ENCODE assay signal across 34 mouse cellular contexts in genomic region chr11:112152051-112152450, GRCm38 (mm10).
"Had no signal": no experiment of that assay in that cellular context is flagged by ENCODE, and none has a peak within 500 bp of the region (broad histone marks: within the 10 kb centered on the region; RNA-seq: fewer than 3 reads in every experiment).

No protein-coding gene starts in this region.

- H3K9ac ChIP-seq: heart, embryonic 12.5 days; heart, embryonic 13.5 days; heart, embryonic 15.5 days; hindbrain, embryonic 12.5 days; hindbrain, embryonic 13.5 days; hindbrain, embryonic 14.5 days; hindbrain, embryonic 15.5 days; intestine, embryonic 15.5 days; kidney, embryonic 15.5 days had no signal

- H3K4me3 ChIP-seq: heart, embryonic 10.5 days; heart, embryonic 12.5 days; heart, embryonic 13.5 days; heart, embryonic 15.5 days; hindbrain, embryonic 10.5 days; hindbrain, embryonic 12.5 days; hindbrain, embryonic 13.5 days; hindbrain, embryonic 15.5 days; intestine, embryonic 15.5 days; kidney, embryonic 15.5 days; layer of hippocampus, adult 2 months had no signal

- H3K27ac ChIP-seq: heart, embryonic 10.5 days; heart, embryonic 13.5 days; heart, embryonic 15.5 days; hindbrain, embryonic 10.5 days; hindbrain, embryonic 12.5 days; hindbrain, embryonic 13.5 days; hindbrain, embryonic 14.5 days; hindbrain, embryonic 15.5 days; hindbrain, postnatal 0 days; intestine, embryonic 15.5 days; kidney, embryonic 15.5 days; kidney, postnatal 0 days; layer of hippocampus, adult 2 months had no signal

- DNase-seq: heart, postnatal 10 days; heart, postnatal 14 days; heart, postnatal 36 days; heart, postnatal 4 days; kidney, adult 11 months; kidney, adult 18-20 months; kidney, adult 2 months; kidney, adult 8-10 months; kidney, adult 9 months; kidney, postnatal 10 days; kidney, postnatal 14 days; kidney, postnatal 25 days; kidney, postnatal 36 days; kidney, postnatal 4 days; layer of hippocampus, adult 9-11 months had no signal

- H3K36me3 ChIP-seq: heart, embryonic 10.5 days; heart, embryonic 12.5 days; heart, embryonic 13.5 days; heart, embryonic 15.5 days; hindbrain, embryonic 10.5 days; hindbrain, embryonic 12.5 days; hindbrain, embryonic 13.5 days; hindbrain, embryonic 15.5 days; intestine, embryonic 15.5 days; kidney, embryonic 15.5 days had no signal

- H3K27me3 ChIP-seq: heart, embryonic 12.5 days; heart, embryonic 13.5 days; heart, embryonic 15.5 days; hindbrain, embryonic 12.5 days; hindbrain, embryonic 13.5 days; hindbrain, embryonic 15.5 days; intestine, embryonic 15.5 days; kidney, embryonic 15.5 days had no signal

- ATAC-seq: hindbrain, embryonic 16.5 days; hindbrain, postnatal 0 days; inflammation-experienced regulatory T-cells, adult 6 months; intestine, embryonic 15.5 days; intestine, embryonic 16.5 days; intestine, postnatal 0 days had no signal

- H3K9me3 ChIP-seq: heart, embryonic 10.5 days; heart, embryonic 12.5 days; heart, embryonic 15.5 days; hindbrain, embryonic 10.5 days; hindbrain, embryonic 12.5 days; hindbrain, embryonic 15.5 days; intestine, embryonic 15.5 days; kidney, embryonic 15.5 days had no signal

- H3K4me2 ChIP-seq: heart, embryonic 11.5 days; heart, embryonic 12.5 days; heart, embryonic 13.5 days; heart, embryonic 15.5 days; hindbrain, embryonic 12.5 days; hindbrain, embryonic 13.5 days; hindbrain, embryonic 14.5 days; hindbrain, embryonic 15.5 days; intestine, embryonic 15.5 days; kidney, embryonic 15.5 days had no signal
